Mouse (Mus musculus): ENCODE results near the gene Kif6.

Kif6 gene

GRCm38 (mm10) chr17:49737217-49737774 lies 122.4 kb downstream of the Kif6 start:
- no peak for DNase-seq (ENCODE audit: low read depth)

- no peak for DNase-seq (ENCODE audit: low read depth)
Measured at GRCm38 (mm10) chr17:49738351-49738750, 123.4 kb downstream of the Kif6 start.

DNA sequence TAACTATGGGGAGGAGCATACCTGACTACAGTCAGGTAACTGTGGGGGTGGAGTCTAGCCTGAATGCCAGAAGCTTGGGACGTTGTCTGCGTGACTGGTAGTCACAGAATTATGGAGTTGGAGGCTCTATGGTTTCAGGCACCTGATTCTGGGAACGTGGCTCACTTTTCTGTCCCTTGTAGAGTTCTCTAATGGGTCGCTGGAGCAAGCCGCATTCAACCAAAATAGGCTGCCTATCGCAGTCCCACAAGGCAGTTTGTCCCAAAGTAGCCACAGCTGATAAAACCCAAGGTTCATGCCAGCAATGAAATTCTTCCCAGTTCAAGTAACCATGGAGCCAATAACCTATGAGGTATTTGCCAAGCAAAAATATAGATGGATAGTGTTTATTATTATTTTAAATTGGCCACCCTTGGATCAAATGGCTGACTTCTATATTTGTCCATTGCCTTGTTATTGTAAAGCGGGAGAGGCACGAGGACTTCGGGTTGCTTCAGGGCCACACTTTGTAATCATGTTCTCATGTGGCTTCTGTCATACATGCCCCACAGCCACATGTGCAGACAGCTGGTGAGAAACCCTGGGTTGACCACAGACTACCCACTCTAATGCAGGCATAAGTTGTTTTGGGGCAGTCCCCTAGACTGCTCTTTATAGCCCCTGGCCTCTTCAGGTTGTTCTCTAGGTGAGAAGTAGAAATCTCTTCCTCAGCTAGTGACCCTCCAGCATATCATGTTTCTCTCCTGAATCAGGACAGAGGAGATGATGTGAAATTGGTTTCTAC lies 125.2 kb downstream of the Kif6 start:
- no peak for DNase-seq (ENCODE audit: low read depth)

GRCm38 (mm10) chr17:49741172-49741571 lies 126.2 kb downstream of the Kif6 start:
- no peak for DNase-seq (ENCODE audit: low read depth)

DNA sequence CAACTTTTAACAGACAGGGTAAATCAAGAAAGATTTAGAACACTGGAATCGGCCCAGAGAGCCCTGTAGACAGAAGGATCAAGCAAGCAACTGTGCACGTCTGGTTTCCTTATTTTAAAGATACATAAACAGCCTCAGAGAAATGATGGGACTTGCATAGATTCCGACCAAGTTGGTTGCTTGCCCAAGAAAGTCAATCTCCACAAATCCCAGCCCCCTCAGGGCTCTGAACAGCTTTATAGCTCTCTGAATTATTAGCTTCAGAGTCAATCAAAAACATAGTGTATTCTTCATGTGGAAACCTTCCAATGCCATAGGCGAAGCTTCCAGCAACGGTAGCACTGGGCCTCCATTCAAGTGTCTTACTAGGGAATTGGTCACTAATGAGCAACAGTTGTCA lies 127.0 kb downstream of the Kif6 start:
- no peak for DNase-seq (ENCODE audit: low read depth)

DNA sequence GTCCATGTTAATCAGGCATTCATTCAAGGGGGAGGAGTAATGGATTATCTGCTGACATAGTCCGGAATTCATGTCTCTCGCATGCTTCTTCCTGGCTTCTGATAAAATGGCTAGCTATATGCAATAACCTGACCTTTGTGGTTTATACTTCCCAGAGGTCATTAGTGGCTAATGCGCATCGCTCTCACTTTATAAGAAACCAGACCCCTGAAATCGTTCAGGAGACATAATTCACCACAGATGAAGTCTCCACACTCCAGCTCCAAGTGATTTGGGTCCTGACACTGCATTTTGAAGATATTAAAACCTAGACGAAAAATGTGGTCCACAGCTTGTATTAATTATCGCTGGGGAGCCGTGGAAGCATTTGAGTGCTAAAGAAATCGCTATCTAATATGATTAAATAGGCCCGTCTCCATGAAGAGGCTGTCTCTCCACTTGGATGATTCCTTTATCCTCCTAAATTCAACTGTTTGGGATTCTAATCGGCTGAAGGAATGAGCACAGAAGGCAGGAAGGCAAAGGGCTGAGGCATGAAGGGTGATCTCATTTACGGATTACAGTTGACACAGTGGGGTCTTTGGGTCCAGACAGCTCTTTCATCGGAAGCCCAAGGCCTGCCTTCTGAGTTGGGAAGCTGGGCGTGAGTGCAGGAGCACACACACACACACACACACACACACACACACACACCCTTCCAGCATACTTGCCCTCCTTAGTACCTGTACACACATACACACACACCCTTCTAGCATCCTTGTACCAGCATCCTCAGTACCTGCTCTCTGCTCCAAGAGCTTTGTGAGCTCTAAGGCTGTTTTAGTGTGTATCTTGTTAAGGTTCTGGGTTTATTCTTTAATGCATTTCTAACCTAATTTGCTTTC lies 128.9 kb downstream of the Kif6 start:
- DNase-seq (ENCODE audit: low read depth): no peak

GRCm38 (mm10) chr17:49750889-49751324 lies 136.0 kb downstream of the Kif6 start:
- no peak for DNase-seq (ENCODE audit: low read depth)

- no peak for DNase-seq (ENCODE audit: low read depth)
Measured at GRCm38 (mm10) chr17:49753874-49754273, 138.9 kb downstream of the Kif6 start.

- no peak for DNase-seq (ENCODE audit: low read depth)
Measured at GRCm38 (mm10) chr17:49756862-49757261, 141.9 kb downstream of the Kif6 start.

DNA sequence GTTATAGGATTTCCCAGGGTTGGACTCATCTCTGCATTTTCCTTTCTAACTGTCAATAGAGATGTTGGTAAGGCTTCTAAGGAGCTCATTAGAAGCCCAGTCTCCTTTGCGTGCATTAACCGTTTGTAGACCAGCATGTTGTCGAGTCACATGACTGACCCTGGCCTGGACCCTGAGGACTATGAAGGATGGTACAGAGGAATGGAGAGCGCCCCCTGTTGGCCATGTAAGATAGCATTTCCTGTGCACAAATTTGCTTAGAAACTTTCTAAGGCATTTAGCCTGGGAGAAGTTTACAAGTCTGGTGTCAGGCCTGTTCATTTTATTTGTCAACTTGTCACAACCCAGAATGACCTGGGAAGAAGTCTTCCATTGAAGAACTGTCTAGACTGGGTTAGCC lies 144.1 kb downstream of the Kif6 start:
- DNase-seq (ENCODE audit: low read depth): no peak

DNA sequence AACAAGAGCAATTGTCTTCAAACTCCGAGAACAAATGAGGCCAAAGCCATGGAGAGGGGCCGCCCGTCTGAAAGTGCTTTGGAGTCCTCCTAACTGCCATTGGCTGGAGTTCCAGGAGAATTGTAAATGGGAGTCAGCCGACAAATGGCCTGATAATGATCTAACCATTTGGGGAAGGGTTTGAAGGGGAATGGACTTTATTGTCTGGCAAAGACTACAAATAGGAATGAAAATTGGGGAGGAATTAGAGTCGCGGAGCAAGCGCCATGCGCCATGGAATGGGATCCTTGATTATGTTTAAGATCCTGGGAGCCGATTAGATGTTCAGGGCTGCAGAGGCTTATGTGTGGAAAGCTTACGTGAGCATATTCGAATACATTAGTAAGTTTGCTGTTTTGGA lies 146.3 kb downstream of the Kif6 start:
- DNase-seq (ENCODE audit: low read depth): no peak

DNA sequence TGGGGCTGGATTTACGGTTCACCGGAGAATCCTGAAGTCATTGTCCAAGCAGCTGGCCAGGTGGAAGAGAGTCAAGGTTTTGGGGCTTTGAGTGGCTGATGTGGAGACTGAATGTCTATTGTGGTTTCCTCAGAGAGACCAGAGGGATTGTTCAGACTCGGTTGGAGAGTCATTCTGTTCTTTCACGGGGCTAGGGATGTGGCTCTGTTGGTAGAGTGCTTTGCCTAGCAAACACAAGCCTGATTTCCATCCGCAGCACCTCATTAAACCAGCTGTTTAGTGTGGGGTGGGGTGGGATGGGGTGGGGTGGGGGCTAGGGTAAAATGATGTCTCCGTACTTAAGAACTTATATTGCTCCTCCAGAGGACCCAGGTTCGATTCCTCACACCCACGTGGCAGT lies 146.9 kb downstream of the Kif6 start:
- no peak for DNase-seq (ENCODE audit: low read depth)

DNA sequence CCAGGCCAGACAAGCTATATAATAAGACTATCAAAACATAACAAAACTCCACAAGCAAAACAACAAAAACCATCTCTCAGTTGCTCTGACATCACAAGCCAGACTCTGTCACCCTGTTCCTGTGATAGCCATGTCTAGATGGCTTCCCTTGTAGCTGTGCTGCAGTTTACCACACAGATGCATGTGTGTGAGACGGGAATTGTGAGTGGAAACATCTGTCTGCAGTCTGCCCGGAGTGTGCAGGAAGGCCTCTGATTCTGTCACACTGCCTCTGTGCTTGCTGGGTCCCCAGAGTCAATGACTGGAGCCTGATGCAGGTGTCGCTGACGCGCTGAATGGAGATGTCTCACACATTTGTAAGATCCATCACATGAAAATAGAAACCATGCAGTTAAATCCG lies 150.0 kb downstream of the Kif6 start:
- no peak for DNase-seq (ENCODE audit: low read depth)

- DNase-seq (ENCODE audit: low read depth): no peak
Measured at GRCm38 (mm10) chr17:49767717-49768370, 152.9 kb downstream of the Kif6 start.

GRCm38 (mm10) chr17:49771703-49772315 lies 156.9 kb downstream of the Kif6 start:
- DNase-seq (ENCODE audit: low read depth): no peak

DNA sequence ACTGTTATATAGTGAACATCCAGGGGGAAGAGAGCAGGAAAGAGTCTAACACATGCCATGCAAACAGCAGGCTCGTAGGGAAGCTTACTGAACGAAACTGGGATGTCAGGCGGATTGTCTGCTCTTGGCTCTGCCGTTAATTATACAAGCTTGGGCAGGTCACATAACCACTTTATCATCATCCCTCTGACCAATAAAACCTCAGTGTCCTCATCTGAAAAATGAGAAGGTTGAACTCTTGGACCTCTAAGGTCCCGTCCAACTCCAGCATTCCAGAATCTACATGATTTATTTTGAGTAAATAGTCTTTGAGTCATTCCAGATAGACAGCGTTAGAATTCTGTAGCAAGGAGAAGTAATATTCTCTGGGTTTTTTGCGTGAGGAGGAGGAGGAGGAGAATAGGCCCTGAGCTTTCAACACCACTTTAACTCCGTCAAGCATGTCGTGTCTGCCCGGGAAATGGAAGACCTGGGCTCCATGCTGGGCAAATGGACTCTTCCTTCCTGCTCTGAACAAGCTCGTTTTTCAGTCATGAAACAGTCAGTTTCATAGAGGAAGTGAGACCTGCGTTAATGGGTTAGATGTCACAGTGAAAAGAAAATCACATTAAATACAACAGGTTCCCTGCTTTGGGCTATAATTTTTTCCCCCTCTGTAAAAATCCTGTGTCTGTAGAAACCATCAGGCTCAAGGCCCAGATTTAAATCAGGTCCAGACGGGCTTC lies 162.3 kb downstream of the Kif6 start:
- DNase-seq (ENCODE audit: low read depth): no peak

DNA sequence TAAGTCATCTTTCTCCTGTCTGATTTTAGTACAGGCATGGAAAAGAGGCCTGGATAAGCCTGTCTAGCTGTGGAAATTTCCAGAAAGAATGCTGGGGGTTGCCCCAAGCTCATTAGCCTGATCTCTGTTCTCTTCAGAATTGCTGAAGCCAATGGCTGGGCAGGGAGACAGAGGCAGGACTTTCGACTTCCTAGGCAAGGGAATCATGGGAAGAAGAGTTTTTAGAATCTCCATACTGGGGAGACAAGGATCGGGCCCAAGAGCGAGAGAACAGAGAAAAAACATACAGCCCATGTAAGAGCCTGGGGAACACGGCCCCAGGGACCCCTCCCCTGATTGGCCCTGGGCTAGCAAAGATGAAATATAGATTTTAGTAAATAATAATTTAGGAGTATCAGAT lies 164.1 kb downstream of the Kif6 start:
- DNase-seq (ENCODE audit: low read depth): no peak

- DNase-seq (ENCODE audit: low read depth): no peak
Measured at GRCm38 (mm10) chr17:49779576-49779975, 164.6 kb downstream of the Kif6 start.

- DNase-seq (ENCODE audit: low read depth): no peak
Measured at GRCm38 (mm10) chr17:49785851-49786250, 170.9 kb downstream of the Kif6 start.

GRCm38 (mm10) chr17:49787351-49787750 lies 172.4 kb downstream of the Kif6 start:
- DNase-seq (ENCODE audit: low read depth): no peak

Measured in c-Kit-positive CD71-negative TER-119-negative erythroid progenitor cells, embryonic 14.5 days (primary cell).